In genomic region chr10:120002149-120002548, GRCm38 (mm10) we compare ENCODE assay signal across 16 mouse cellular contexts.
"Had no signal": no experiment of that assay in that cellular context is flagged by ENCODE, and none has a peak within 500 bp of the region (broad histone marks: within the 10 kb centered on the region; RNA-seq: fewer than 3 reads in every experiment).

No protein-coding gene starts in this region.

- H3K36me3 ChIP-seq: liver, embryonic 13.5 days; midbrain, embryonic 15.5 days; stomach, embryonic 15.5 days had no signal

- H3K4me1 ChIP-seq: liver, embryonic 13.5 days; midbrain, embryonic 15.5 days; neural tube, embryonic 13.5 days; stomach, embryonic 15.5 days had no signal

- DNase-seq: kidney, adult 2 months; kidney, postnatal 25 days; liver, embryonic 13.5 days; lung, adult 2 months; lung, postnatal 14 days; lung, postnatal 4 days; retina, postnatal 1 day; right cerebral cortex, postnatal 4 days; thymus, postnatal 25 days had no signal

- ATAC-seq: intestine, postnatal 0 days; midbrain, embryonic 15.5 days had no signal

- H3K4me3 ChIP-seq: liver, embryonic 13.5 days; midbrain, embryonic 15.5 days; myocyte; neural tube, embryonic 13.5 days; stomach, embryonic 15.5 days had no signal

- H3K9ac ChIP-seq: liver, embryonic 13.5 days; midbrain, embryonic 15.5 days; neural tube, embryonic 13.5 days; stomach, embryonic 15.5 days had no signal

- H3K27me3 ChIP-seq: liver, embryonic 13.5 days; midbrain, embryonic 15.5 days; neural tube, embryonic 13.5 days; stomach, embryonic 15.5 days had no signal

- H3K9me3 ChIP-seq: midbrain, embryonic 15.5 days; neural tube, embryonic 13.5 days; stomach, embryonic 15.5 days had no signal

- H3K27ac ChIP-seq: kidney, postnatal 0 days; liver, embryonic 13.5 days; midbrain, embryonic 15.5 days; neural tube, embryonic 13.5 days; stomach, embryonic 15.5 days had no signal

- H3K4me2 ChIP-seq: liver, embryonic 13.5 days; midbrain, embryonic 11.5 days; midbrain, embryonic 15.5 days; neural tube, embryonic 13.5 days; stomach, embryonic 15.5 days had no signal
